ENCODE assay signal across 8 mouse cellular contexts in the genomic region with DNA sequence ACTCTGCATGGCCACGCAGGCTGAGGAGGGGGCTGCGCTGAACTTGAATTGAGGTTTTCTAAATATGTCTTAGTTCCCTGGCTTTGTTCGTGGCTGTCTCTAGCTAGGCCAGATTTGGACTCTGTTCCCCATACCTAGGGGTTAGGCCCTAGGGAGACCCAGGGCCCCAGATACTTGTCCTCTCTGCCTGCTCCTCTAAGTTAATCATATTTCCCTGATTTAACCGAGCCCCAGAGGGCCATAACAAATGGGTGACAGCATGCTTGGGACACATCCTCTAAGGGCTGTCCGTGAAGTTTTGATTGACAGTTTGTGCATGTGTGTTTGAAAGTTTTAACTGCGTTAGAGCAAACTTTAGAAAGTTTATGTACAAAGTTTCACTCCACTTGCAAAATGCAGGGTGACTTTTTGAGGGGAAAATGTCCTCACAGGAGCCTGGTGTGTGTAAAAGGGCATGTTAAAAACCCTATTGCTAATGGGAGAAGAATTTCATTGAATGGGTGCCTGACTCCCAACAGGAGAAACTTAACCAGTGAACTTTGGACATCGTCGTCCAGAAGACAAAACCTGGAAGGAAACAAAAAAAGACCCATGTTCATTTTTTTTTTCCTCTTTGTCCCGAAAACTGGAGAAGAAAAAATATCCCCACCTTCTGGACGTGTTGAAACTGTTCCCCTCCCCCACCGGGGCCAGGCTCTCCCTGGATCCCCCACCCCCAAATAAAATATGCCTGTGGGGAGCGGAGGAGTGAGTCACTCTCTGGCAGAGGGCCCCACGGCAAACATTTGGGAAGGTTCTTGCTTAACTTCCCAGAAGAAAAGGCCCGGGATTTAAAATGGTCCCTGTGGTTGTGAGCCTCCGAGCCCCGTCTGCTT. TPM values are rescaled to one million over a fixed set of nuclear protein-coding genes. Genes with fewer than 3 reads are reported as not detected.
DNase-seq lines count a peak whose midpoint lies in the region; ATAC-seq lines count a peak whose summit lies in the region.

No protein-coding gene starts in this region.

- no peaks in the 10 kb centered on the region for H3K9me3 ChIP-seq in limb, embryonic 10.5 days (replicated peaks)
- no peaks in the 10 kb centered on the region for H3K9me3 ChIP-seq in midbrain, embryonic 13.5 days

- no peak; the same call in 1 of the 2 replicates for ATAC-seq in midbrain, embryonic 13.5 days
- ATAC-seq in activated CD4-positive, CD25-positive, alpha-beta regulatory T cell, adult 4 months = no peak

- H3K9ac ChIP-seq in midbrain, embryonic 13.5 days (replicated peaks) = peak overlapping the region; percentile 87

- WGBS in limb, embryonic 10.5 days = 27% methylated on average over 16 of the region's 16 CpGs
- 6% methylated on average over 16 of the region's 16 CpGs for WGBS in midbrain, embryonic 13.5 days

- peaks cover 51% of the 10 kb centered on the region for H3K4me1 ChIP-seq in limb, embryonic 10.5 days
- peaks cover 57% of the 10 kb centered on the region for H3K4me1 ChIP-seq in midbrain, embryonic 13.5 days (replicated peaks)

- H3K4me3 ChIP-seq in limb, embryonic 10.5 days = peak overlapping the region; percentile 92
- peak overlapping the region; percentile 82 for H3K4me3 ChIP-seq in midbrain, embryonic 13.5 days (replicated peaks)

- H3K4me2 ChIP-seq in midbrain, embryonic 13.5 days (replicated peaks) = peak overlapping the region; percentile 78

- H3K27me3 ChIP-seq in limb, embryonic 10.5 days (ENCODE audit: low read depth, poor library complexity, severe bottlenecking) = no peaks in the 10 kb centered on the region
- no peaks in the 10 kb centered on the region for H3K27me3 ChIP-seq in midbrain, embryonic 13.5 days

- H3K27ac ChIP-seq in limb, embryonic 10.5 days = peak overlapping the region; percentile 98
- H3K27ac ChIP-seq in midbrain, embryonic 13.5 days = peak overlapping the region; percentile 79

- intact Hi-C loops in heart, postnatal 10 days (cut with DNase I) = loop anchor here (2.0 to 5.0 kb wide), 2 partner anchors 26 to 80 kb away; no protein-coding TSS in a partner anchor

- peaks cover 10% of the 10 kb centered on the region; the same call in 1 of the 2 replicates for H3K36me3 ChIP-seq in limb, embryonic 10.5 days
- H3K36me3 ChIP-seq in midbrain, embryonic 13.5 days = no peaks in the 10 kb centered on the region

- peak; percentile 48 to 74 for DNase-seq in urinary bladder, adult 18-20 months (ENCODE audit: low spot score in 2 of 2)
- DNase-seq in urinary bladder, adult 2 months (ENCODE audit: low spot score) = no peak
- peak; percentile 75 for DNase-seq in fibroblast of lung, adult 2 months (ENCODE audit: low read depth)
- DNase-seq in heart, postnatal 10 days = peak; percentile 75 to 80
- DNase-seq in limb, embryonic 10.5 days (ENCODE audit: low spot score) = no peak
- no peak for DNase-seq in retina, postnatal 1 day

RNA-seq across cellular contexts. Expression of a gene that starts 1.1 kb away (rescaled TPM):
- 18.9 and 20.2 TPM in 2 replicates for polyA plus RNA-seq in urinary bladder, adult 2 months (2012; rRNA removed)
- 10 to 100 TPM; 10.6 to 15.2 TPM for total RNA-seq in heart, postnatal 10 days (2021)
- 67.5 and 83.4 TPM in 2 replicates for polyA plus RNA-seq in limb, embryonic 10.5 days (2016; fragmentation: Nextera tagmentation; extraction: Ambion mirVana)
- 63.2 and 72.9 TPM in 2 replicates for polyA plus RNA-seq in midbrain, embryonic 13.5 days (2015; fragmentation: Nextera tagmentation; extraction: Ambion mirVana)
- 1 to 10 TPM; 3.0 to 3.5 TPM for polyA plus RNA-seq in activated CD4-positive, CD25-positive, alpha-beta regulatory T cell, adult 4 months (2017; shearing (Covaris generic))

Comparison
In these comparisons a context has a peak if more than half of its experiments do, and no peak if none do; other contexts are left out.
1. DNase-seq: peak in urinary bladder, adult 18-20 months (2 of 2), fibroblast of lung, adult 2 months (single experiment) and heart, postnatal 10 days (2 of 2); none in urinary bladder, adult 2 months (single experiment), limb, embryonic 10.5 days (single experiment) and retina, postnatal 1 day (single experiment).